Mouse (Mus musculus) inflammation-experienced regulatory T-cells, adult 6 months (primary cell): Measurements from ENCODE around the gene Gdi2. TPM values are rescaled to one million over a fixed set of nuclear protein-coding genes. Genes with fewer than 3 reads are reported as not detected.
A peak's percentile ranks its signal among the peaks of the same experiment; 100 is the strongest.
"Not testable (repeated sequence)": the region's sequence is repeated elsewhere in the genome, so short reads cannot be mapped to it uniquely, and the experiment has no call there.

Source experiments
- ATAC-seq: one replicate; pipeline ENCODE4 v1.8.0; 2017
- polyA plus RNA-seq, 3 experiments: library from polyadenylated mRNA; unstranded; fragments of 100-300 nt; shearing (Covaris generic); gene quantifications; one replicate each; pipeline ENCODE4 v1.2.1; 2017

The Gdi2 gene
- 1,000 to 10,000 TPM in 1 of 3 experiments, 100 to 1,000 TPM in 2; 827 to 1,261 (median 893) TPM for polyA plus RNA-seq

DNA sequence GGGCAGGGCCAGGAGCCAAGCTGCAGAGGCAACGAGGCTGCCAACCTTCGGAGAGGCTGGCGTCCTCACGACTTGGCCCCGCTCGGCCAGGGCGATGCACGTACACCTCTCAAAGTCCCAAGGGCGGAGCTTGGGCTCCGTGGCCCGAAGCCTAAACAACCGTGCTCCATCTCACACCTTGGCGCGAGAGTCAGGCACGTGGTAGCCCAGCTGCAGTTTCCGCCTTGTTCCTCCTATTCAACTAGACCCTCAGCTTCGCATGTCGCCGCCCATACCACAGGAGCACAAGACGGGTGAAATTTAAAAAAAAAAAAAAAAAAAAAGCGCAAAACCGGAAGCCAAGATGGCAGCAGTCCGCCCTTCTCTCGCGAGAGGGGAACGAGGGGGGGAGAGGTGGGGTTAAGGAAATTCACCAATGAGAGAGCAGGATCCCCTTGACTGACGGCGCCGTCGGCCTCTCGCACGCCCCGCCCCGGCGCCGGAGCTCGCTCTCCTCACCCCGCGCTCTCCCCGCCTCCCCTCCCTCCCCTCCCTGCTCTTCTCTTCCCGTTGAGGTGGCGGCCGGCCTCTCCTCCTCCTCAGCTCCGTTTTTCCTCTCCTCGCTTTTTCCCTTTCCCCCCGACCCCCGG lies at the start of gene Gdi2:
TSS of gene Gdi2 (plus strand) at position 470 of the 629 bp plus-strand sequence.
- peak; percentile 95 for ATAC-seq

DNA sequence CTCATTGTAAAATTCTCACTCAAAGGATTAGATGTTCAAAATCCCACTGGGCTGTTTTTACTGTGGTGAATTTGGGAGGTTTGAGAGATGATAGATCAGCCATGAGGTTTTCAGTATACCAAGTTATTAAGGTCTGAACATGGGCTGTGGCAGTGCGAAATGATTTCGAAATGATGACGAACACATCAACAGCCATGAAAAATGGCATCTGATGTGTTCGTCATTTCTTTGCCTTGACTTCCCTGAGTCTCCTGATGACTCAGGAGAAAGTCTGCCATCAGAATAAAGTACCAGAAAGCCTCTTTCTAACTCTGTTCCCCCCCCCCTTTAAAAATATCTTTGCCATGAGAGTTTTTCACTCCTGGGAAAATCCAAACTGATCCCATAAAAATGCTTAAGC lies 42.3 kb upstream of the Gdi2 start:
- no peak for ATAC-seq

DNA sequence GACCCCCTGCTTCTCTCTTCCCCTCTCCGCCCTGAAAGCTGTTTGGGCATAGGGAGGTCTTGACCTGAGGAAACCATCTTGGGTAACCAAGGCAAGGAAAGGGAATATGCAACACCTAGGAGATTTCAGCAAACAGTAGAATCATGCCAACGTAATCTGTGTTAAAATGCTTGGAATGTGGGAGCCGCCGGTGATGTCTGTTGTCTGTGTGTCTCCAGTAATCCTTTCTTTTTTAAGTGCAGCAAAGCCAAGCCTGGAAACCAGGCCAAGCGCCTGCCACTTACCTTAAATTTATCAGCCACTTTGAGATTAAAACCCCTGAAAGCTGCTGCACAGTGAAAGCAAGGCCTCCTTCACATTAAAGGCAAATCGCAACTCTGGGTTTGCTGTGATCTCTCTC lies 36.8 kb upstream of the Gdi2 start:
- not testable (repeated sequence) for ATAC-seq

DNA sequence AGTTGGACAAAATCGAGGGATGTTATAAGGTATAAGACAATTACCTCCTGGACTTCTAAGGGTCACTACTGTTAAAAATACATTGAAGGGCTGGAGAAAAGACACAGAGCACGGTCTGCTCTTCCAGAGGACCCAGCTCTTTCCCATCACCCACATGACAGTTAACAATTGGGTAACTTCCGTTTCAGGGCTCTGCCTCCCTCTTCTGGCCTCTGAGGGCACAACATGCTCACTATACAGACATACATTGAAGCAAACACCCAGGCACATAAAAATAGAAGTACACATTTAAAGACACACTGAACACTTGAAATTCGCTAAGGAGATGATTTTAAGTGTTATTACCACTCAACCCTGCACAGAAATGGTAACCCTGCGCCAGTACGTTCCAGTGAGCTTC lies 22.5 kb upstream of the Gdi2 start:
- ATAC-seq, result not testable (repeated sequence)

DNA sequence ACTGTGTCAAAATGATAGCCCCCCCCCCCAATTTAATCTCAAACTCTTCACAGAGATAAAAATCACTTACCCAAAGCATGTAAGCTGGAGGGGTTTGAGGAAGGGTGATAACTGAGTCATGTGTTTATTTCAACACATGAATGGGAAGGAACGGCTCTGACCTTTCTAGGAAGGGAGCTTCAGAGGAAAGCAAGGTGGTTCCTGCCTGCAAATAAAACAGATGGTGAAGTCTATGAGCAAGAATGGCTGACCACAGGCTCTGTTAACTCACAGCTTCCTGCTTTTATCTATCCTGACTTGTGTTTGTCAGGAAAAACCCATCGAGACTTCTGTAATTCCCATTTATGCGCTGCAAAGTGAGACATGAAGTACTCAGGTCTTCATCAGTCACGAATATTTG lies 18.5 kb upstream of the Gdi2 start:
- not testable (repeated sequence) for ATAC-seq

DNA sequence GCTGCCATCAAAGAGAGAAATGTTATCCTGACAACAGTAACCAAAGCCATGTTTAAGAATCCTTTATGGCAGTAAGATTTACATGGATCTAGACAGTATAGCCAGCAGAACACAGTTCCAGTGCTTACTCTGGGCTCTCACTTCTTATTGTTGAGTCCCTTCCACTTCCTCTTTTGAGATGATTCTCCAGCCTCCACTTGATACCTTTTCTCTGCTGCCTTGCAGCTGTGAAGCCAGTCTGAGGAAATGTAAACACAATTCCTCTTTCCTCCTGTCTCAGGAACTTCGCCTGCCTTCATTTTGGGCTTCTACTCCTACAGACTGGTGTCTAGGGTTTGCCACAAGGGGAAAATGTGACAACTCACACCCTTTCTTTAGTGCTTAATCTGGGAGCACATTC lies 17.9 kb upstream of the Gdi2 start:
- not testable (repeated sequence) for ATAC-seq

DNA sequence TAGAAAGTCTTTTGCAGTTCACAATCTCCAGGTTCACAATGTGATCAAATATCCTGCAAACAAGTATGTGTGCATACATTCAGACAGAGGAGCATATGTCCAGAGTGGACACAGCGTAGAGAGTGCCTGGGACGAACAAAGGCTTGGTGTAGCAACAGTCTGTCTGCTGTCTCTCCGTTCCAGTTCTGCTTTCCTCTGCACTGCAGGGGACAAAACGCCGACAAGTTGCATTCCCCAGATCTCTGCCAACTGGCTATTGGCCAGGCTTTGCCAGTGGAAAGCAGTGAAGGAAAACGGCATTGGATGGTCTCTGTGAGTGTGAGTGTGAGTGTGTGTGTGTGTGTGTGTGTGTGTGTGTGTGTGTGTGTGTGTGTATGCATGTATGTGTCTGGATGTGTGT lies 14.4 kb upstream of the Gdi2 start:
- ATAC-seq, result no peak

DNA sequence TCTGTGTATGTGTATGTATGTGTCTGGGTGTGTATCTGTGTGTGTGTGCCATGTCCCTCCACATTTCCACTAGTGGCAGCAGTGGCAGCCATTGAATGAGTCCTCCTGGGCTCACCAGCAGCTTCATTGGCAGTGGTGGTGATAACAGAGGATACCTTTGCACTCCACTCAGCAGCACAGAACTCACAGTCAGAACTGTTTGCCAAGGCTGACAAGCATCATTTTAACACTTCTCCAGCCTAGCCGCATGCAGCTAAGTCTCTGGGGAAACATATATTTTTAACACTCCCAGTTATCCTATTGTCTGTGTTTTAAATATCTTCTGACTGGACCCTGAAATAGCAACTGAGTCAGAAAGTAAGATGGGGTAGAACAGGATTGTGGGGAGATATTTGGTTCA lies 13.9 kb upstream of the Gdi2 start:
- no peak for ATAC-seq

DNA sequence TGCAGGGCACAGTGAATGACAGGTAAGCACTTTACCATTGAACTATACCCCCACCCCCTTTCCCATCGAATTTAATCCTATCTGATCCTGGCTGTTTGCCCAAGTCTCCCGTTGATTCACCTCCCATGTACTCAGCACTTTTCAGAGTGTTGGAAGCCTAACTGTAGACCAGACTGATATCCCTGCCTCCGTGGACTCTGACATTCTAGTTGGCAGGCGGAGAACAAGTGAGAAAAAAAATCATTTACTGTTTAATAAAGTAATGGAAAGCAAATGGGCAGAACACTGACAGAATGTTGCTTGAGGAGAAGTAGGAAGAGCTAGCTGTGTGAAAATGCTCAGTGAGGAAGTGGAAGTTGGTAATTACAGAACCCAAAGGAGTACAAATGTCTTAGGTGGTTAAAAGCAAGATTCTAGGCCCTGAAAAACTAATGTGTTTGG lies 12.2 kb upstream of the Gdi2 start:
- ATAC-seq, result peak; percentile 3

DNA sequence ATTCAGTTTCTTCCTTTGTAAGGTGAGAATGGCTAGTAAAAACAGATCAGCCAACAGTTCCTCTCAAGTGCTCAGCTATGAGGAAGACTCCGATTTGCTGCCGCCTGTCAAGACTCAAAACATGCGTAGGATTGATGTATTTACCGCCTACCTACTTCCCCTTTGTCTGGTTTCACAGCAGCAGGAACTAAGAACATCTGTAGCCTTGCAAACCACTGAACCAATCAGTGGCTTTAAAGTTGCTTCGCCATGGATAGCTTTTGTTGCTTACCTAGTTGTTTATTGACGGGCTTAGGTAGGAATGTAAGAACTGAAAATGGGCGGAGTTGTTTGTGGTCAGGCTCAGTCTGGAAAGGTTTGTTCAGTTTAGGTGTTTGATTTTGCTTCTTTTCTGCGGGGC lies 11.5 kb upstream of the Gdi2 start:
- ATAC-seq, result peak; percentile 98

DNA sequence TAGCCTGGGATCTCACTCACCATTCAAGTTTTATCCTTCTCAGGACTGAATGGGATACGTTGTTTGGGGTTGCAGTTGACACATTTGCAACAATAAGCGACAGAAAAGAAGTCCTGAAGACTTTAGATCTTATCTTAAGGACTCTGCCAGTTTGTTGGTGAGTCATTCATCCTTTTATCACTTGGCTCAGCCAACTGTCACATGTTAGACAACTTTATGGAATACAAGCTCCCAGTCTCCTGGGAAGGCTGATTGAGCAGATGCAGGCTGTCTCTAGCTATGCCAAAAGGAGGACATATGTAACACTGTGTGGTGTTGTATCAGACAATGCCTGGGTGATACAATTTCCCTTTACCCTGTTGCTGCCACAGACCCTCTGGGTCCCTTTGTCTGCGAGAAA lies 7.4 kb upstream of the Gdi2 start:
- ATAC-seq, result no peak

DNA sequence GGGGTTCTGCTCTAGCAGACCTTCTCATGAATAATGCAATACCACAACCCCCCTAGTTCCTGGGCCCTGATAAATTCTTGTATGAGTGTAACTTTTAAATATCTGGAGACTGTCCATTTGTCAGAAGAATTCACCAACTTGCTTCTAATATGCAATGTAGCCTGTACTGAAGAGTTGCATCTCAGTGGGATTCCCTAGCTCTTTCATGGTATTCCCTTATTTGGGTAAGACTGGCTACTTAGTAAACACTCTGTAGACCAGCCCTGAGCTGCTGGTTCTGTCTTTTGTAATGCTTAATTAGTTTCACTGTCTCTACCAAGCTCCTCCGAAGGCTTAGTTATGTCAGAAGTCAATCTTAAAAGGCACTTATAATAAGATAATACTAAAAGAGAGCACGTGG lies 6.7 kb upstream of the Gdi2 start:
- not testable (repeated sequence) for ATAC-seq

DNA sequence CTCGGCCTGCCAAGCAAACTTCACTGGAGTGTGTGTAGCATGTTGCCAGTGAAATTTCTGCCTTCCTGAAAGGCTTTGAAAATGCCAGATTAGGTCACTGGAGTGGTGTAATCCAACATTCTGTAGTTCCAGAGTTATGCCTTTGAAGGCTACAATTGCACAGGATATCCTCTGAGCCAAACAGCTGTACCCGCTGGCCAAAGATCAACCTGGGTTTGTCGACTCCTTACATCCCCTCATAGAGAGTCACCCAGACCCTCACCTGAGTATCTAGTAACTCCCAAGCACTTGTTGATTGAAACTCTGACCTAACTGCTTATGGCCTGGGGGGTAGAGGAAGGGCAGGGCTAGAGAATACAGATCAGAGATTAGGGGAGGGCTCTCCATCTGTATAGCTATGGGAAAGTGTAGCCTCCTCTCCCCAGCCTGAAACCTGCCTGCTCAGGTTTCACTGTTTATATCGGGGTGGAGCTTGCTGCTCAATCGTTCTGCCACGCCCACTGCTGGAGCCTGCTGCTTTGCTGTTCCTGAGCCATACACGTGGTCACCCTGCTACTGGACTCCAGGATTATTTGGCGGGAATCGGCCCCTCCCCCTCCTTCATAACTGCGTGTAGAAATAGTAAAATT lies 6.1 kb upstream of the Gdi2 start:
- ATAC-seq, result no peak

DNA sequence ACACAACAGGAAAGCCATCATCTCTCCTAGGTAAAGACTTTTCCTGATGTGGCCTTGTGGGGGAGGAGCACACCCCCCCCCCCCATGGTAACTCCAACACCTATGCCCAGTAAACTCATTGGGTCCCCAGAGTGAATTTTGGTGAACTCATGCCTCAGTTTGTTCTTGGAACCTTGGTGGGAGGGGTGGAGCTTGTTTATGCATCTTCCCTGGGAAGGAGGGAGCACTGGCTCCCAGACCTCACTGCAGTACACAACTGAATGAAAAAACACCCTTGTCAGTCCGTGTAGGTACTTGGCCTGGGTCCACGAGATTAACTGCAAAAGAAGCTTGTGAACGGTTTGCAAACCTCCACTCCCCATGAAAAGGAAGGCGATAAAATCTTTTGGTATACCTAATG lies 5.4 kb upstream of the Gdi2 start:
- no peak for ATAC-seq

DNA sequence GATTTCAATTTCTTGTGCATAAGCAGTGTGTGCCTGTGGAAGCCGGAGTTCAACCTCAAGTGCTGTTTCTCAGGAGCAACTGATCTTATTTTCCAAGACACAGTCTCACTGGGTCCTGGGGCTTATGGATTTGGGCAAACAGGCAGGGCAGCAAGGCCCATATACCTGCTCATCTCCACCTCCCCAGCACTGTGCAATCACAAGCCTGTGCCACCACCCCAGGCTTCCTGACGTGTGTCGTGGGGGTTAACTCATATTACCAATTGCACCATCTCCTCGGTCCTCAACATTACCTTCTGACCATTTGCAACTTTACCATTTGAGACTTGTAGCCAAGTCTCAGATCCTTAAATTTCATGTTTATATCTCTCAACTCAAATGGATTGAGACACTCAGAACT lies 3.7 kb upstream of the Gdi2 start:
- ATAC-seq, result no peak

DNA sequence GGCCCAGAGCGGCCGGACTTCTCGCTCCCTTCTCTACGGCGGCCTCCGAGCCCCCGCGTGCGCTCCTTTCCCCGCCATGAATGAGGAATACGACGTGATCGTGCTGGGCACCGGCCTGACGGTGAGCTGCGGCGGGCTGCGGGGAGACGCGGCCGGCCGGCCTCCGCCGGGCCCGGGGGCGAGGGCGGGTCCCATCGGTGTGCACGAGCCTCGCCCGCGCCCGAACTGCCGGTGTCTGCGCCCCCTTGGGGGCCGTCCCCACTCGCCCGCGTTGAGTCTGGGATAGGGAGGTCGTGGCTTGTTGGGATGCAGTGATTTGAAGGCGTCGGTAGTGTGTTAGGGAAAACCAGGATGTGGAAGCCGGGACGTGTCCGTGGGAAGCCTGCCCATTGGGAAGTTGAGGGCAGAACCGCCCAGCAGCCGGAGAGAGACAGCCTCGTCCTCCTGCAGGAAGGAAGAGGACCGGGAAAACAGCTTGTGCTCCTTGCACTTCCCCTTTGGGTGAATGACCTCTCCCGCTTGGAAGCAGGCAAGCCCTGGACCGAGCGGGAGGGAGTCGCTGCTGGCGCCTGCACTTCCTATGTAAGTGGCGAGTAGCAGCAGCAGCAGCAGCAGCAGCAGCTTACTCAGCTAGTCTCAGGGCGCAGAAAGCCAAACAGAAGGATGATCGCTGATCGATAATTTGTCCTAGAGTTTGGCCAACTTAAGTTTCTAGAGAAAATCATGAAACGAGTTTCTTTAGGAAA lies 533 bp downstream of the Gdi2 start:
- ATAC-seq, result peak; percentile 5

DNA sequence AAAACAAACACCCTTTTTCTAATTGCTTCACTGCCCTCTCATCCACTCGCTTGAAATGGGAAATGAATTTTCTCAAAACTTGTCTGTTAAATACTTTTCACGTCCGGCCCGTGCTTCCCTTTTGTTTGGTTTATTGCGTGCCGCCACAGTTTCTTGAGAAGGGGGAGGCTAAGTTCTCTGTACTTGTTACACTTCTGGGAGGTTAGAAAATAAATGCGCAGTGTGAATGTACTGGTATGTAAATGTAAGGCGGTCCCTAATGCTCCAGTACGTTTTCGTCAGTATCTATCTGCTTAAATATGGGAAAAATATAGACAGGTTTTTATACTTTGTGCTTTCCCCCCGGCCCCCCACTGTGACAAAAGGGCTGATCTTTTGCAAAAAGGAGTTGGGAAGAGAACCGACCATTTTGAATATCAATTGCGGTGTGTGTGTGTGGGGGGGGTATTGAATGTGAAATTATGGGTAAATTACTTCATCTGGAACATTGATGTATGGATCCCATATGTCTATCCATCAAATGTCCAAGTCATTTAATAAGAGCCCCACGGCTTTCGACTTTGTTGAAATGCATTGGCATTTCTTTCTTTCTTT lies 1.2 kb downstream of the Gdi2 start:
- no peak for ATAC-seq

DNA sequence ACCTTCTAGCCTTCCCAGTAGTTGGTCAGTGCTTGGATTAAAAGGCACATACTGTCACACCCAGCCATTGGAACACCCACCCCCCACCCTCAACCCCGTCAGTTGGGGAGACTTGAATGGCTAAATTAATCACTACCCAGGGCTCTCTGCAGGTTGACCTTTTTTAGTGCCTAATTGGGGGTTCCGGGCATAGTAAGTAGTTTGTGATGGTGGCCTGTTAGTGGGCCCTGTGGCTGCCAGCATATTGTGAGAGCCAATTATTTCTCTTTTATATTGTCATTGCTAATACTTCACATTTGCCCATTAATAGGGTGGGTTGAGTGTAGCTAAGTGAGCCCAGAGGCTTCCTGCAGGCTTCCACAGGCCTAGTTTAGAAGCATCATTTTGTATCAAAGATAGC lies 2.3 kb downstream of the Gdi2 start:
- no peak for ATAC-seq

DNA sequence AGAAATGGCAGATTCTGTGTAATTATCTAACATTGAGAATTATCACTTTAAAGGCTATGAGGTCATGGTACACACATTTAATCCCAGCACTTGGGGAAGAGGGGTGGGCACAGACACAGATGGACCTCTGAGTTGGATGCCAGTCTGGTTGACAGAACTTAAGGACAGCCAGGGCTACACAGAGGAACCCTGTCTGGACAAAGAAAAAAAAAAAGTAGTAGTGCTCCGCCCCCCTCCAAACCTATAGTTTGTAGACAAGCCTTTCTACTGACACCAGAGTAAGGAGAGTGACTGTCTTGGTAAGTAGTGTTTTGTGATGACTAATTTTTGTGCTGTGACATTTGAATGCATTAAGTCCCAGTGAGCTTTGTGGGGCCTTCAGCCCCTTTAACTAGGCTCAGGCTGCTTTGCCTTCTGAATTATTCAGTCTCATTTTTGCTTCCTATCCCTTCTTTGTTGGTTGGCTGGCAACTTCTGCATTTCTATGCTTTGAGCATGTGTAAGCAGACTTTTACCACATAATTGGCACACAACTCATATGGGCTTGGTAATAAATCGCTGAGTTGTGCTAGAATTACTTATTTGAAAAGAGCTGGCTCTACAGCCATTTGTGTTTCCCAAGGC lies 3.4 kb downstream of the Gdi2 start:
- ATAC-seq, result no peak

DNA sequence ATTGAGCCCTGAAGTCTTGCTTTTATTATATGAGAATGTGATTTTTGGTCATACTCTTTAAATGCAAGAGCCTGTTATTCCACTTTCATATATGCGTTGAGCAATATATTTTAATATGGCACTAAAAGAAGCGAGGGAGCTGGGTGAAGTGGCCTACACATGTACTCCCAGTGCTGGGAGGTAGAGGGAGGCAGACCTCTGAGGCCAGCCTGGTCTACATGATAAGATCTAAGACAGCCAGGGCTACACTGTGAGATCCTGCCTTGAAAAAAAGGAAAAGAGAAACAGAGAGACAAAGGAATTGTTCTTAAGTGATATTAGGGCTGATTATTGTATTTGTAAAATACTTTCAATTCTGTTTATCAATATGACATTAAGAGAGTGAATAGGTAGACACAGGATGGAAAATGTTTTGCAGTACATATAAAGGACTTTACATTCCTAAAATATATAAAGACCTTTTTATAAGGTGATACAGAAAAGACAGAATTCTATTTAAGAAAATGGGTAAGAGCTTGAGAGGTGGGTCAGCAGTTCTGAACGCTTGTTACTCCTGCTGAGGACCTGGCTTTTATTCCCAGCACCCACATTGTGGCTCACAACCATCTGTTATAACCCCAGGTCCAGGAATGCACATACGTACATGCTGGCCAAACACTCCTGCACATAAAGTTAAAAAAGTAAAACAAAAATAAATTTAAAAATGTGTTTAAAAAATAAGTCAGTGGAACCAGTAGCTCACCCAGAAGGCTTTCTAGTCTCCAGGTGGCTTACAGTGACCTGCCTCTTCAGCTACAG lies 6.4 kb downstream of the Gdi2 start:
- ATAC-seq, result no peak

DNA sequence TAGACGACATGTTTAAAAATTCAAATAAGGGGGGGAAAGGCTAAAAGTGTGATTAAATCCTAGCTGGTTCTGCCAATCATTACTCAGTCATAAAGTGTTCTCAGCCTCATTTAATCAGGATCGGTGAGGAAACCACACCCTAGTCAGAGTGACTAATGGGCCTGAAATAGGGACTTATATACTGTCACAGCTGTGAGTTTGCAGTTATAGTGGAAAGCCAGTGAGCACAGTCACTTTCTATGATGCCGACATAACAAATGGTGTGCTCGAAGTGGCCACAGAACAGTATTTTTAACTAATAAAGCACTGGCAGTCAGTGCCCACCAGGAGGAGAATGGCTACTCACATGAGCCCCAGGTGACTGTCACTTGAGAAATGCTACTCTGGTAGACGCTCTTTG lies 7.1 kb downstream of the Gdi2 start:
- no peak for ATAC-seq

DNA sequence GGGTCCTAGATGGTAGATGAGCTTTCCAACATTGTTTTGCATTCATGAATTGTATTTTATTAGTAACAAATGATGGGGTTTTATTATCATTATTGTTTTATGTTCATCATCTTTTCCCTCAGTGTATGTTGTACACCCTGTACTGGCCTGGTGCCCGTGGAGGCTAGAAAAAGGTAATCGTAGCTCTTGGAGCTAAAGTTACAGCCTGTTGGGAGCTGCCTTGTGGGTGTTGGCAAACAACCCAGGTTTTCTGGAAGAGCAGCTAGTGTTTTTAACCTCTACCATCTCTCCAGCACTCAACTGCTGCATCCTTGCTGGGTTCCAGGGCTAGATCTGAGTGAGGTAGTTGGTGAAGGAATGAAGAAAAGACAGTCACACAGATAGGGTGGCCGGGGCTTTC lies 9.5 kb downstream of the Gdi2 start:
- ATAC-seq, result no peak
